Mouse (Mus musculus): ENCODE measurements around the gene Tbrg1.

Gene Tbrg1

GRCm38 (mm10) chr9:37629941-37630340 is 27.2 kb downstream of the Tbrg1 start:
- DNase-seq (ENCODE audit: low read depth, low spot score) = no peak

DNA sequence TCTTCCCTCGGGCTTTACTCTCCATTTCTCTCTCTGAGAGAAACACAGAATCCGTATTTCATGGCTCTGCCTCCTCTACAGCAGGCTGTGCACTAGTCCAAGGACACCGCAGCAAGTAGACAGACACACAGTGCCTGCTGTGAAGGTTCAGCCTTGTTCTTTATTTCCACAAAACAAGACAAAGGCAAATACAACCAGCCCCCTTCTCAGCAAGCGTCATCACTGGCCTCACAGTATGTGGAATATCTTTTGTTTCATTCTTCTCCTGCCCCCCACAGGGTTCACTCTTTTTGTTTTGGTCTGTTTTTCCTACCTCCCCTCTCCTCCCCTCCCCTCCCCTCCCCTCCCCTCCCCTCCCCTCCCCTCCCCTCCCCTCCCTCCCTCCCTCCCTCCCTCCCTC is 28.5 kb downstream of the Tbrg1 start:
- DNase-seq (ENCODE audit: low read depth, low spot score) = no peak

DNA sequence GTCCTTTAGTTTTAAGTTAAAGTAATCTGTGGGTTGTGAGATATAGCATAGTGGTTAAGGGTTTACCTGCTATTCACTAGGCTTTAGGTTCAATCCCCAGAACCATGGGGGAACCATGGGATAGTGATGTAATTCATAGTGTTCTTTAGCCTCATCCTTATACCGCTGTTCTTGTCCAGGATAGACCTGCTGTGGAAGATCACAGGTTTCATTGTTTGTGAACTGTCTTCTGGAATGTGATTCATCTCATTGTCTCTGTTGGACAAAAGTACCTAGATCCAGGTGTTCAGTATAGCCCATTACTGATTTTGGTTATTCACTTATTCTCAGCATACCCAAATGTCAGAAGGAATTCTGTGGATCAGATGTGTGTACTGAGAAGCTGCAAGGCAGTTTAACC is 29.8 kb downstream of the Tbrg1 start:
- no peak for DNase-seq (ENCODE audit: low read depth, low spot score)

DNA sequence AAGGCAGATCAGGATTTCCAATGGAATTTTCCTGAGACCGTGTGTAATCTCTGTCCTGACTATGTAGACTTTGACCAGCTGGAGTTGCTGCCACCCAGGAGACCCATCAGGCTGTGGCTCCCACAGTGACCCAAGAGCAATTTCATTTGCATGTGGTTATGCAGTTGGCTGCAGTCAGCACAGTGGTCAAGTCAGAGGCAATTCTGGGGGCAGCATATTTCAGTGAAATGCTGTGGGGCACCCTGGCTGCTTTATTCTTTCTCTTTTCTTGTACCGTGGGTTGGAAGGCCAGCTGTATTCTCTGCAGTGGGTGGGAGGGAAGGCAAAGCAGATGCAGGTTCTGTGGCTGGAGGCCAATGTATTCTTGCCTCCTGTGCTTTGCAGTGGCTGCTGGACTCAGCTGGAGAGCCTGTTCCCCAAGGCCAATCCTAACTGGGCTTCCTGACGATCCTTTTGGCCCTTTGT is 31.0 kb downstream of the Tbrg1 start:
- peak; percentile 82 for DNase-seq (ENCODE audit: low read depth, low spot score)

DNA sequence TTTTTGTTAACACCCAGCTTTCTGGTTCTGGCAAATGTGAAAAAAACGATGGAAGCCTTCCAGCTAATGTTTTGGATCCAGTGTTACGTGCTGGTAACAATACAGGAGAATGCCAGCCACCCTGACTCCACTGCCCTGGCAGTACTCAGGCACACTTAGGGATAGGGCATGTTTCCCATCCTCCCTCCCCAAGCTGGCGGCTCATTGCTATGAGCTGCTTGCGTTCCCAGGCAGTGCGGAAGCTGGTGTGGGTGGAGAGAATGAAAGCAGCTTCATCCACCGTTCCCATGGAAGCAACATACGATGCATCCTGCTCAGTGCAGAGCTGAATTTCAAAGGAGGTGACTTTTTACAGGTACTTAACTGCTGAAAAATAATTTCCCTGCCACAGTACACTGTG is 31.5 kb downstream of the Tbrg1 start:
- peak; percentile 96 for DNase-seq (ENCODE audit: low read depth, low spot score)

GRCm38 (mm10) chr9:37625129-37625528 is 32.0 kb downstream of the Tbrg1 start:
- peak; percentile 34 for DNase-seq (ENCODE audit: low read depth, low spot score)

- DNase-seq (ENCODE audit: low read depth, low spot score) = peak; percentile 46
These were observed 32.6 kb downstream of the Tbrg1 start for GRCm38 (mm10) chr9:37624502-37624901.

DNA sequence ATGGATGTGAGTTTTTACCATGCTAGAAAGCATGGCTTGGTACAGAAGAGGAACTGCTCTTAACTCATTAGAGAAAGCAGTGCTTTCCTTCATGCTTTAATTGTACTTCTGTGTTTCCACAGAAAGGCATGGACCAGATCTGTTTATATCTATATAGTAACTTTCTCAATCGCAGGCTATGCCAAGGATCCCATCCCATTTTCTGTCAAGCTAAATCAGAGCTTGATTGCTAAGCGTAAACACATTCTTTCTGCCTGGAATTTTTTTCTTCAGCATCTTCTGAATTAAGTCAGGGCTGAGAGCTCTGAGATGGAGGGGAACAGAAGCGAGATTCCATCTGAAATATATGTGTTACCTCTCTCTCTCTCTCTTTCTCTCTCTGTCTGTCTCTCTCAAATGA is 33.1 kb downstream of the Tbrg1 start:
- peak; percentile 48 for DNase-seq (ENCODE audit: low read depth, low spot score)

GRCm38 (mm10) chr9:37621290-37621689 is 35.8 kb downstream of the Tbrg1 start:
- DNase-seq (ENCODE audit: low read depth, low spot score) = peak; percentile 95

DNA sequence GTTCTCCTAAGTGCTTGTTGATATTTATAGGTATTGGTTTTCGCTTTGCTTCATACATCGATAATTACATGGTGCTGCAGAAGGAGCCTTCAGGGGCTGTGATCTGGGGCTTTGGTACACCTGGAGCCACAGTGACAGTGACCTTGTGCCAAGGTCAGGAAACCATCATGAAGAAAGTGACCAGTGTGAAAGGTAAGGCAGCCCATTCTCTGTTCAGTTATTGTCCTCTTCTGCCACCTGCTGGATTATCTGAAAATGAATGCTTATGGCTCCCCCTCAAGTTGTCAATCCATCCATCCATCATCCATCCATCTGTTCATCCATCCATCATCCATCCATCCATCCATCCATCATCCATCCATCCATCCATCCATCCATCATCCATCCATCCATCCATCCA is 40.3 kb downstream of the Tbrg1 start:
- DNase-seq (ENCODE audit: low read depth, low spot score) = peak; percentile 69

DNA sequence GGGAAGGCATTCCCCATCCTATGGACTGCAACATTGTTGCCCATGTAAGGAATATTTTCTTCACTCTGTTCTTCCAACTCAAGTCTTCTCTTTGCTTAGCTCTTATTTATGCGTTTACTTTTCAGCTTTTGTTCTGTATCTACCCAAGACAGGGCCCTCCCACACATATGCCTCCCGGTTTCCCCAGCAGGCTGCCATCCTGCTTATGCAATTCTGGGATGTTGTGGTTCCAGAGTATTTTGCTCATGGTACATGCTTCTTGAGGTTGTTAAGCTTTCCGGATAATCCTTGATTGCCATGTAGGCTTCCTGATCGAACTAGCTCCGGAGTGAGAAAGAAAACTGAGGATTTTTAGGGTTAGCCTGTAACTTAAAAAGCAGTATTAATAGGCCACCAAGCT is 41.9 kb downstream of the Tbrg1 start:
- peak; percentile 79 for DNase-seq (ENCODE audit: low read depth, low spot score)

DNA sequence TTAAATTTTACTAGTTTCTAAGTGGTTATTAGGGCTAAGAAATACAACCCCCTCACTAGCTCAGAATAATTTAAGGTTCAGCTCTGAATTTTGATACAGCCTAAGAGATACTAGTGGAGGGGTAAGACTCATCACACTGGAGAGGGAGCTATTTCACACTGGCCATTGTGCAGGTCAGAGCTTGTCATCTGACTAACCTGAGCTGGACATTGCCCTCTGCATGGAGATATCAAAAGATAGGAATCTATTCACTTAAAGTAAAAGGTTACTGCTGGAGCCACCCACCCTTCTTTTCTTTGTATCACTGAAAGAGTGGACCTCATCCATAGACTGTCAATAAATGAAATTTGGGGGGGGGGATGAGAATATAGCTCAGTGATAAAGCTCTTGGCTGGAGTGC is 42.8 kb downstream of the Tbrg1 start:
- DNase-seq (ENCODE audit: low read depth, low spot score) = no peak

- no peak for DNase-seq (ENCODE audit: low read depth, low spot score)
These were observed 43.2 kb downstream of the Tbrg1 start for GRCm38 (mm10) chr9:37613911-37614280.

GRCm38 (mm10) chr9:37613182-37613910 is 43.8 kb downstream of the Tbrg1 start, which contains the start of gene Spa17:
Spa17 (minus strand) TSS chr9:37613722.
- DNase-seq (ENCODE audit: low read depth, low spot score) = peak; percentile 95

GRCm38 (mm10) chr9:37609558-37609957 is 47.6 kb downstream of the Tbrg1 start:
- DNase-seq (ENCODE audit: low read depth, low spot score) = no peak

GRCm38 (mm10) chr9:37605089-37605488 is 52.0 kb downstream of the Tbrg1 start:
- no peak for DNase-seq (ENCODE audit: low read depth, low spot score)

- DNase-seq (ENCODE audit: low read depth, low spot score) = no peak
These were observed 56.4 kb downstream of the Tbrg1 start for GRCm38 (mm10) chr9:37600538-37601205.
